Mouse (Mus musculus) midbrain, embryonic 15.5 days (tissue): ENCODE results near the gene Zc2hc1b. TPM values are rescaled to one million over a fixed set of nuclear protein-coding genes. Genes with fewer than 3 reads are reported as not detected.

Experiments used
- ATAC-seq: fragments of 200-750 bp; cut with Nextera tagmentation; replicated peaks from 2 replicates; pipeline ENCODE4 v1.8.0; 2017; ENCODE audit warnings: moderate TSS enrichment
- H3K27ac ChIP-seq: fragments of 300-500 bp; sonication (generic); 2 replicates; pipeline ENCODE4 v1.5.1; 2015; ENCODE audit warnings: mild to moderate bottlenecking, inconsistent platforms
- H3K27me3 ChIP-seq: fragments of 300-500 bp; sonication (generic); replicated peaks from 2 replicates; pipeline ENCODE4 v1.6.1; 2015; ENCODE audit warnings: inconsistent platforms
- H3K36me3 ChIP-seq: fragments of 300-500 bp; sonication (generic); replicated peaks from 2 replicates; pipeline ENCODE4 v1.6.1; 2015; ENCODE audit warnings: inconsistent platforms
- H3K4me1 ChIP-seq: fragments of 300-500 bp; sonication (generic); 2 replicates; pipeline ENCODE4 v1.6.1; 2015; ENCODE audit warnings: inconsistent platforms
- H3K4me2 ChIP-seq: fragments of 300-500 bp; sonication (generic); 2 replicates; pipeline ENCODE4 v1.6.1; 2015; ENCODE audit warnings: inconsistent platforms, mild to moderate bottlenecking, moderate library complexity
- H3K4me3 ChIP-seq: fragments of 300-500 bp; sonication (generic); 2 replicates; pipeline ENCODE4 v1.5.1; 2015; ENCODE audit warnings: mild to moderate bottlenecking, inconsistent platforms
- H3K9ac ChIP-seq: fragments of 300-500 bp; sonication (generic); 2 replicates; pipeline ENCODE4 v1.6.1; 2015; ENCODE audit warnings: mild to moderate bottlenecking, inconsistent platforms
- H3K9me3 ChIP-seq: fragments of 300-500 bp; sonication (generic); 2 replicates; pipeline ENCODE4 v1.6.1; 2016; ENCODE audit warnings: inconsistent platforms
- WGBS: fragments of 180-500 bp; shearing (Covaris S2); methylation state at CpG from one replicate; pipeline ENCODE4 v1.1.7; 2015; ENCODE audit warnings: mixed read lengths; 5-methylcytosine and 5-hydroxymethylcytosine counted together
- polyA plus RNA-seq: library from polyadenylated mRNA; unstranded; fragments of >200 nt; fragmentation: Nextera tagmentation; extraction: Ambion mirVana; gene quantifications from 2 replicates; pipeline ENCODE4 v1.2.1, GENCODE M21; 2015

The Zc2hc1b gene
- polyA plus RNA-seq, 1 experiment from 2014 or later, result not detected

GRCm38 (mm10) chr10:13127335-13127734 lies 50.5 kb downstream of the Zc2hc1b start:
- Histone ChIP-seq H3K27ac (no peak overlapping the region), H3K4me1 (no peaks in the 10 kb centered on the region), H3K36me3 (no peaks in the 10 kb centered on the region), H3K27me3 (no peaks in the 10 kb centered on the region), H3K9me3 (no peaks in the 10 kb centered on the region), H3K4me3 (no peak overlapping the region), H3K9ac (no peak overlapping the region), H3K4me2 (no peak overlapping the region)
- 72% methylated on average over 13 of the region's 13 CpGs for WGBS
- ATAC-seq, result no peak

- Histone ChIP-seq H3K4me1 (no peaks in the 10 kb centered on the region), H3K9ac (no peak overlapping the region), H3K27me3 (no peaks in the 10 kb centered on the region), H3K4me3 (no peak overlapping the region), H3K36me3 (no peaks in the 10 kb centered on the region), H3K4me2 (no peak overlapping the region), H3K9me3 (no peaks in the 10 kb centered on the region), H3K27ac (no peak overlapping the region)
- ATAC-seq, result no peak
- WGBS, result 48% methylated on average over 3 of the region's 3 CpGs
These were observed 52.0 kb downstream of the Zc2hc1b start for GRCm38 (mm10) chr10:13125811-13126210.

GRCm38 (mm10) chr10:13119300-13119699 lies 58.5 kb downstream of the Zc2hc1b start:
- Histone ChIP-seq H3K4me2 (no peak overlapping the region), H3K27me3 (no peaks in the 10 kb centered on the region), H3K9me3 (no peaks in the 10 kb centered on the region), H3K9ac (no peak overlapping the region), H3K36me3 (no peaks in the 10 kb centered on the region), H3K4me3 (no peak overlapping the region), H3K27ac (no peak overlapping the region), H3K4me1 (peaks cover 16% of the 10 kb centered on the region)
- WGBS, result 44% methylated on average over 2 of the region's 2 CpGs
- no peak for ATAC-seq

GRCm38 (mm10) chr10:13118770-13119102 lies 59.1 kb downstream of the Zc2hc1b start:
- H3K4me3 ChIP-seq, result no peak overlapping the region
- H3K4me1 ChIP-seq, result peaks cover 16% of the 10 kb centered on the region
- no peaks in the 10 kb centered on the region for H3K36me3 ChIP-seq
- no peak overlapping the region for H3K9ac ChIP-seq
- no peaks in the 10 kb centered on the region for H3K27me3 ChIP-seq
- no peak for ATAC-seq
- H3K9me3 ChIP-seq, result no peaks in the 10 kb centered on the region
- WGBS, result 31% methylated on average over 5 of the region's 5 CpGs
- H3K27ac ChIP-seq, result no peak overlapping the region
- no peak overlapping the region for H3K4me2 ChIP-seq

GRCm38 (mm10) chr10:13118024-13118769 lies 59.6 kb downstream of the Zc2hc1b start:
- 38% methylated on average over 7 of the region's 7 CpGs for WGBS
- no peak overlapping the region for H3K27ac ChIP-seq

GRCm38 (mm10) chr10:13116706-13117665 lies 60.8 kb downstream of the Zc2hc1b start:
- Histone ChIP-seq H3K27ac (no peak overlapping the region), H3K9ac (no peak overlapping the region), H3K4me1 (peaks cover 16% of the 10 kb centered on the region), H3K4me3 (no peak overlapping the region), H3K27me3 (no peaks in the 10 kb centered on the region), H3K4me2 (no peak overlapping the region), H3K9me3 (no peaks in the 10 kb centered on the region), H3K36me3 (no peaks in the 10 kb centered on the region)
- 25% methylated on average over 9 of the region's 9 CpGs for WGBS
- ATAC-seq, result peak; percentile 46; the same call in 1 of the 2 replicates

More at GRCm38 (mm10) chr10:13118024-13118769, 59.6 kb downstream of the Zc2hc1b start:
- H3K9me3 ChIP-seq, result no peaks in the 10 kb centered on the region
- no peak overlapping the region for H3K9ac ChIP-seq
- peaks cover 16% of the 10 kb centered on the region for H3K4me1 ChIP-seq
- H3K4me2 ChIP-seq, result no peak overlapping the region
- ATAC-seq, result no peak
- H3K36me3 ChIP-seq, result no peaks in the 10 kb centered on the region
- no peaks in the 10 kb centered on the region for H3K27me3 ChIP-seq
- H3K4me3 ChIP-seq, result no peak overlapping the region

- H3K4me3 ChIP-seq, result no peak overlapping the region
- no peak overlapping the region for H3K9ac ChIP-seq
- ATAC-seq, result peak; percentile 73
- no peaks in the 10 kb centered on the region for H3K9me3 ChIP-seq
- WGBS, result 7% methylated on average over 4 of the region's 4 CpGs
- no peaks in the 10 kb centered on the region for H3K36me3 ChIP-seq
- H3K27me3 ChIP-seq, result no peaks in the 10 kb centered on the region
- H3K27ac ChIP-seq, result 0 out of 2 replicates have a peak overlapping the region, but pooled peaks have one; percentile 30
- peaks cover 16% of the 10 kb centered on the region for H3K4me1 ChIP-seq
- no peak overlapping the region for H3K4me2 ChIP-seq
These were observed 62.8 kb downstream of the Zc2hc1b start for GRCm38 (mm10) chr10:13115030-13115429.

GRCm38 (mm10) chr10:13113641-13114040 lies 64.2 kb downstream of the Zc2hc1b start:
- Histone ChIP-seq H3K4me2 (no peak overlapping the region), H3K36me3 (no peaks in the 10 kb centered on the region), H3K27ac (no peak overlapping the region), H3K4me3 (no peak overlapping the region), H3K9me3 (no peaks in the 10 kb centered on the region), H3K27me3 (no peaks in the 10 kb centered on the region), H3K4me1 (peaks cover 19% of the 10 kb centered on the region), H3K9ac (no peak overlapping the region)
- no peak for ATAC-seq
- 67% methylated on average over 4 of the region's 4 CpGs for WGBS

- no peak for ATAC-seq
- no peaks in the 10 kb centered on the region for H3K27me3 ChIP-seq
- 50% methylated on average over 3 of the region's 3 CpGs for WGBS
- H3K9ac ChIP-seq, result no peak overlapping the region
- H3K4me2 ChIP-seq, result no peak overlapping the region
- no peak overlapping the region for H3K27ac ChIP-seq
- no peaks in the 10 kb centered on the region for H3K9me3 ChIP-seq
- H3K4me1 ChIP-seq, result peaks cover 26% of the 10 kb centered on the region
- no peaks in the 10 kb centered on the region for H3K36me3 ChIP-seq
- no peak overlapping the region for H3K4me3 ChIP-seq
These were observed 65.0 kb downstream of the Zc2hc1b start for GRCm38 (mm10) chr10:13112849-13113248.

GRCm38 (mm10) chr10:13109781-13110180 lies 68.0 kb downstream of the Zc2hc1b start:
- WGBS, result 64% methylated on average over 1 of the region's 1 CpGs
- H3K9me3 ChIP-seq, result no peaks in the 10 kb centered on the region
- H3K27me3 ChIP-seq, result no peaks in the 10 kb centered on the region
- H3K4me2 ChIP-seq, result no peak overlapping the region
- H3K9ac ChIP-seq, result no peak overlapping the region
- no peak overlapping the region for H3K4me3 ChIP-seq
- no peak for ATAC-seq
- H3K27ac ChIP-seq, result no peak overlapping the region
- peaks cover 20% of the 10 kb centered on the region for H3K4me1 ChIP-seq
- no peaks in the 10 kb centered on the region for H3K36me3 ChIP-seq

GRCm38 (mm10) chr10:13108847-13109246 lies 69.0 kb downstream of the Zc2hc1b start:
- no peak for ATAC-seq
- H3K9me3 ChIP-seq, result no peaks in the 10 kb centered on the region
- H3K9ac ChIP-seq, result no peak overlapping the region
- H3K4me2 ChIP-seq, result no peak overlapping the region
- H3K27ac ChIP-seq, result 0 out of 2 replicates have a peak overlapping the region, but pooled peaks have one; percentile 12
- H3K36me3 ChIP-seq, result no peaks in the 10 kb centered on the region
- peaks cover 14% of the 10 kb centered on the region for H3K4me1 ChIP-seq
- 17% methylated on average over 4 of the region's 4 CpGs for WGBS
- H3K4me3 ChIP-seq, result no peak overlapping the region
- H3K27me3 ChIP-seq, result no peaks in the 10 kb centered on the region

- H3K9ac ChIP-seq, result no peak overlapping the region
- WGBS, result 8% methylated on average over 7 of the region's 7 CpGs
- no peaks in the 10 kb centered on the region for H3K36me3 ChIP-seq
- no peak overlapping the region; the same call in 1 of the 2 replicates for H3K4me2 ChIP-seq
- H3K4me3 ChIP-seq, result no peak overlapping the region
- no peaks in the 10 kb centered on the region for H3K9me3 ChIP-seq
- H3K4me1 ChIP-seq, result peaks cover 14% of the 10 kb centered on the region
- no peaks in the 10 kb centered on the region for H3K27me3 ChIP-seq
- 0 out of 2 replicates have a peak overlapping the region, but pooled peaks have one; percentile 12 for H3K27ac ChIP-seq
- ATAC-seq, result peak; percentile 85
These were observed 69.7 kb downstream of the Zc2hc1b start for GRCm38 (mm10) chr10:13108021-13108548.
